Mouse (Mus musculus): Measurements from ENCODE around the gene Dph2.
A peak's percentile ranks its signal among the peaks of the same experiment; 100 is the strongest.

The Dph2 gene

GRCm38 (mm10) chr4:117891738-117892161, at the start of gene Dph2:
TSS of gene Dph2 (minus strand) at chr4:117892032.
- peak; percentile 85 for DNase-seq (ENCODE audit: low spot score)

DNA sequence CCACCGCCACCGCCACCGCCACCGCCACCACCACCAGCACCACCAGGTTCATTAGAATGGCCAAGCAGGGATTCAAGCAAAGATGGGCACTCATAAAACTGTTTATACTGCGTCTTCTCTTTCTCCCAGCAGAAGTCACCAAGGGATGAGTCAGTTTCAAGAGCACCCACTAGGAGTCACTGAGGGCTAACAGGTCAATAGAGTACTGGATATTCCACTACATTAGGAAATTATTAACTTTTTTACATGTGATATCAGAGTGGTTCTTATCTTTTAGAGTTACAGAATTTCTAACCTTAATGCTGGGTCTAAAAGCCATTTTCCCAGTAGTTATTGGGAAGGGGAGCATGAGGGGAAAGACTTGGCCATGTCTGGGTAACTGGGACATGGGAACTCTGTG, 45.1 kb upstream of the Dph2 start:
- no peak for DNase-seq (ENCODE audit: low spot score)

- no peak for DNase-seq (ENCODE audit: low spot score)
Observed at GRCm38 (mm10) chr4:117934081-117934480, 42.2 kb upstream of the Dph2 start.

DNA sequence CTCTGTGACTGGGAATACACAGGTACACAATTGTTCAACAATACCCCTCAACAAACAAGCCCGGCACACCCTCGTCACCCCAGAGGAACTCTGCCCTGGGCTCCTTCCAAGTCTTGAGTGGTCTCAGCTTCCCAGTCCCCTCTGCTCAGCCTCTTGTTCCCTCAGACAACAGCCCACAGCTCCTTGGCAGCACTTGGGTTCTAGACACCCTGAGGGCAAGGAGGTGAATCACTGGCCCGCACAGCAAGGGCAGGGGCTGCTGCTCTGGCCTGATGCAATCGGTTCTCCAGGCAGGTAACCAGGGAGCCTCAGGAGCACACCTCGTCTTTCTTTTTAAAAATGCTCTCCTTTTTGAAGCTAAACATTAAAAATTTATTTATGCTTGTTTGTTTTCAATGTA, 41.4 kb upstream of the Dph2 start:
- DNase-seq (ENCODE audit: low spot score), result no peak

DNA sequence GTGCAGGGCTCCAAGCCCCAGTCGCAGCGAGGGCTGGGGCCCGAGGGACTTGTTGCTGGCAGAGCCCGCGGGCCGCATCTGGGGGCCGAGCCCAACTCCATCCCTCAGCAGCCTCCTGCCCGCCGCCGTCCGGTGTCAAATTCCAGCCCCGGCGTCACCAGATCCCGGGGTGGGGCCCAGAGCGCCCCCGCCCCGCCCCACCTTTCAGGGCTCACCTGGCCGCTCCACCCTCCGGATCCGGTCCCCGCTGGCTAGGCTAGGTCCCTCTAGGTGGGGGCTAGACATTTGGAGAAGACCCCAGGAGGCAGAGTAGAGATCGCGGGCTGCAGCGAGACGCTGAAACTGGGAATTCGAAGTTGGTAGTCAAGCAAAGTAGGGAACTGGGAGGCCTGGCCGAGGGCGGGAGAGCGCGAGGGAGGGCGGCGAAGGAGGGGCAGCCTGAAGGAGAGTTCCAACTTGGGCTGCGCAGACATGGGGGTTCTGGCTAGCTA, 37.6 kb upstream of the Dph2 start, which contains the start of gene Artn:
TSS of gene Artn (minus strand) at position 373 of the 491 bp plus-strand sequence.
- no peak for DNase-seq (ENCODE audit: low spot score)

GRCm38 (mm10) chr4:117928699-117929241, 36.9 kb upstream of the Dph2 start:
- peak; percentile 62 for DNase-seq (ENCODE audit: low spot score)

- DNase-seq (ENCODE audit: low spot score), result no peak
Observed at GRCm38 (mm10) chr4:117928234-117928633, 36.4 kb upstream of the Dph2 start.

- peak; percentile 51 for DNase-seq (ENCODE audit: low spot score)
Observed at GRCm38 (mm10) chr4:117926545-117927482, 35.0 kb upstream of the Dph2 start.

GRCm38 (mm10) chr4:117924916-117925315, 33.1 kb upstream of the Dph2 start:
- DNase-seq (ENCODE audit: low spot score), result no peak

- no peak for DNase-seq (ENCODE audit: low spot score)
Observed at GRCm38 (mm10) chr4:117923450-117923849, 31.6 kb upstream of the Dph2 start.

GRCm38 (mm10) chr4:117921358-117921757, 29.5 kb upstream of the Dph2 start:
- no peak for DNase-seq (ENCODE audit: low spot score)

DNA sequence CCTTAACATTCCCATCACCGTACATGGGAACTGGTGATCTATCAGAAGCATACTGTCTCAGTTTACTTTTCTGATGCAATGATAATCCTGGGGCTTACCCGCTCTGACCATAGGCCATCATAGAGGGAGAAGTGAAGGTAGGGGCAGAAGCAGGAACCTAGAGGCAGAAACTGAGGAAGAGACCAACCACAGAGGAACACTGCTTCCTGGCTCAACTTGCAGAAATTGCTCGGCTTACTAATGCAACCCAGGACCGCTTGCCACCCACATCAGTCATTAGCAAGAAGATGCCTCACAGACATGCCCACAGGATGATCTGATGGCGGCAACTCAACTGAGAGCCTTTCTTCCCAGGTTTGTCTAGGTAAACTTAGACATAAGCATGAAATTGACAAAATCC, 26.9 kb upstream of the Dph2 start:
- no peak for DNase-seq (ENCODE audit: low spot score)

DNA sequence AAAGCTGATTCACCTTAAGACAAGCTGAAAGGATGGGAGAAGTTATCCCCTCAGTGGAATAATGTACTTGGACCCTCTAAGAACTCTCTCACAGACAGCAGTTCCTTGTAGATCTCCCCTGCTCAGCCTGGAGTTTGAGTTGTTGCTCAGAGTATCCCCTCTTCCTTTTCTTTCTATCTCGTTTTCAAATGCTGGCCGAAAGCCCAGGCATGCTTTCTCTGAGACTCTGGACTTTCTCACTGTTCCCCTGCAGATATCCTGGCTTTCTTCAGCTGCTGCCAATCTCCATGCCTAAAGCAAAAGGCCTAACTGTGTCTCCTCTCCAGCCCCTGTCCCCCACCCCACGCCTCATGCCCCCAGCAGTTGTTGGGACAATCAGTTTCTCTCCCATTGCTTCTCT, 26.4 kb upstream of the Dph2 start:
- DNase-seq (ENCODE audit: low spot score), result no peak

GRCm38 (mm10) chr4:117917847-117918246, 26.0 kb upstream of the Dph2 start:
- DNase-seq (ENCODE audit: low spot score), result no peak

- no peak for DNase-seq (ENCODE audit: low spot score)
Observed at GRCm38 (mm10) chr4:117917402-117917801, 25.6 kb upstream of the Dph2 start.

DNA sequence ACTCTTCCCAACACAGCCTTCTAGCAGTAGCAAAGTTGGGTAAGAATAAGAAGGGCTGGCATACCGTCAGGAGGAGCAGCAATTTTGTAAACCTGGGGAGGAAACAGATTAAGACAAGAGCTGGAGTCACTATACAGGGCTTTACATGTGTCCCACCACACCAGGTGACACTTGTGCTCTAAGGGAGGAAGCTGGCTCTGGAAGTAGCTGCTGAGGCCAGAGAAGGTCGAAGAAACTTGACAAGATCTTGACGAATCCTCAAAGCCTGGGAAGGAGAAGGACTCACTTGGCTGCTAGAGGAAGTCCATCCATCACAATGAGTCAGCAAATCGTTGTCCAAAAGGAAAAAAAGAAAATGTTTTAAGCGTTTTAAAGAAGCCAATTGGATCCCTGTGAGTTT, 24.6 kb upstream of the Dph2 start:
- DNase-seq (ENCODE audit: low spot score), result no peak

DNA sequence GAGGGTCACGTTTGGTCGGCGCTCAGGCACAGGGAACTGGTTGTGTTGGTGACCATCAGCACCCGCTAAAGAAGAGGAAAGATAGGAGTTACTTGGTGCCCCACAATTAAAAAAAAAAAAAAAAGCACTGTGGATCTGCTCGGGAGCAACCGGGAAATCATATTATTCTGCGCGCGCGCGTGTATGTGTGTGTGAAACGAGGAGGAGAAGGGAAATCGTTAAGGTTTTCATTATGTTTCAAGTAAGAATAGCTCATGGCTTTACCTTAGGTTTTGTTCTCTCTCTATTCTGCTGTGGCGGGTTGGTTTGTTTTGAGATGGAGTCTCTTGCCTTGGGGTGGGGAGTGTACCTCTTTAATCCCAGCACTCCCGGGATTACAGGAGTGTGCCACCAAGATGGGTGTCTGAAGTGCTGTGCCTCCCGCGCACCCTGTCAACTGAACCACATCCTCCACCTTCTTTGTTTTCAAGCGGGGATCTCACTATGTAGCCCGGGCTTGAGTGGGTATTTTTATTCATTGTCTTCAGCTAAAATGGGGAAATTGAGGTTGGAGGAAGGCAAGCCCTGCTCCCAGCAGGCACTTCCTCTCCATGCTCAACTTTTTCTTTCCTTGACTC, 23.8 kb upstream of the Dph2 start:
- DNase-seq (ENCODE audit: low spot score), result no peak

GRCm38 (mm10) chr4:117914591-117915442, 23.0 kb upstream of the Dph2 start, which contains the start of gene Ipo13:
TSS of gene Ipo13 (minus strand) at chr4:117914999.
- peak; percentile 92 for DNase-seq (ENCODE audit: low spot score)

- DNase-seq (ENCODE audit: low spot score), result no peak
Observed at GRCm38 (mm10) chr4:117914031-117914430, 22.2 kb upstream of the Dph2 start.

DNA sequence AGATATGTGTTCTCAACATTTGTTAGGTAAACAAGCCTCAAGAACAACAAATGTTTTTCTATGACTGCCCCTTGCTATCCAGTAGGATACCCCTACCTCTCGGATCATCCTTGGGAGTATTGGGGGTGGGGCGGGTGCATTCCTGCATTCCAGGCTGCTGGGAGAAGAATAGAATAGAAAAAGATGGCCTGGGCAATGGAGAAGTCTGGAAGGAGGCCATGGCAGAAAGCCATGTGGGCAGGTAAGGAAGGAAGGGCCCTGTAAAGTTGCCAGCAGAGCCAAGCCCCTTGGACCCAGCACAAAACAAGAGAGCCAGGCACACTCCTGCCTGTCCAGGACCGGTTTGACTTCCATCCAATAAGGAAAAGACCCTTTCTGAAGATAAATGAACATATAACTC, 21.6 kb upstream of the Dph2 start:
- DNase-seq (ENCODE audit: low spot score), result no peak

GRCm38 (mm10) chr4:117912685-117913273, 20.9 kb upstream of the Dph2 start:
- DNase-seq (ENCODE audit: low spot score), result no peak

Measured in layer of hippocampus, adult 11-12 months (tissue).